Mouse (Mus musculus) left cerebral cortex, adult 2 months (tissue): ENCODE measurements around the gene Otop1. TPM values are rescaled to one million over a fixed set of nuclear protein-coding genes. Genes with fewer than 3 reads are reported as not detected.

Source experiments
- DNase-seq, 2 experiments: peaks; one replicate each; pipeline ENCODE4 v3.0.0; 2021 to 2022; ENCODE audit warnings: low spot score in 2 of 2, mixed read lengths in 1 of 2; ENCODE audit errors: extremely low spot score in 1 of 2
- H3K27ac ChIP-seq: fragments of 200-600 bp; 2 replicates; pipeline ENCODE4 v1.8.1; 2022
- H3K4me3 ChIP-seq: fragments of 200-600 bp; 2 replicates; pipeline ENCODE4 v1.8.1; 2022
- CTCF ChIP-seq: fragments of 200-600 bp; IDR thresholded peaks from 2 replicates; pipeline ENCODE4 v1.8.1; 2022; ENCODE audit warnings: antibody characterized with exemption, mild to moderate bottlenecking, moderate library complexity
- intact Hi-C: fragments of 180-260 bp; cut with DNase I; formaldehyde crosslinking; loops from one replicate; pipeline ENCODE4 v1.15.1; 2025
- long read RNA-seq, 2 experiments: library from polyadenylated mRNA; stranded (forward); transcript quantifications; one replicate each; pipeline ENCODE4 v2.0.0; 2021; ENCODE audit warnings: borderline mapping rate in 2 of 2
- total RNA-seq, 2 experiments: library from RNA; stranded (reverse); gene quantifications; 2 replicates each; pipeline ENCODE4 v1.2.3; 2021

Gene Otop1
- not detected for total RNA-seq
- long read RNA-seq, experiment 1 = 0 reads
- long read RNA-seq, experiment 2 = 0 reads

- Histone ChIP-seq H3K4me3 (no peak within 1 kb of the TSS), H3K27ac (no peak within 1 kb of the TSS)
- TF ChIP-seq CTCF = no peak
- intact Hi-C loops = no loop called here
- no peak for DNase-seq
Measured at GRCm38 (mm10) chr5:38275771-38276170, at the start of gene Otop1. Otop1 (plus strand) TSS chr5:38275972.

GRCm38 (mm10) chr5:38235422-38235821 is 40.4 kb upstream of the Otop1 start:
- peak; percentile 78 for TF ChIP-seq CTCF
- intact Hi-C loops = no loop called here
- Histone ChIP-seq H3K4me3 (no peak overlapping the region), H3K27ac (no peak overlapping the region)
- peak; percentile 46 to 49 for DNase-seq

GRCm38 (mm10) chr5:38236627-38237026 is 39.1 kb upstream of the Otop1 start:
- peak; percentile 9 for TF ChIP-seq CTCF
- intact Hi-C loops = no loop called here
- no peak overlapping the region for H3K4me3 ChIP-seq
- DNase-seq = no peak
- H3K27ac ChIP-seq = no peak overlapping the region

GRCm38 (mm10) chr5:38240727-38241472 is 34.9 kb upstream of the Otop1 start:
- H3K4me3 ChIP-seq = no peak overlapping the region
- no peak overlapping the region for H3K27ac ChIP-seq
- intact Hi-C loops = no loop called here
- no peak for DNase-seq
- no peak for TF ChIP-seq CTCF

- Histone ChIP-seq H3K4me3 (no peak overlapping the region), H3K27ac (no peak overlapping the region)
- DNase-seq = no peak
- no peak for TF ChIP-seq CTCF
- intact Hi-C loops = no loop called here
Measured at GRCm38 (mm10) chr5:38241473-38241834, 34.3 kb upstream of the Otop1 start.

GRCm38 (mm10) chr5:38241966-38242365 is 33.8 kb upstream of the Otop1 start:
- H3K27ac ChIP-seq = no peak overlapping the region
- intact Hi-C loops = no loop called here
- DNase-seq = no peak
- TF ChIP-seq CTCF = no peak
- H3K4me3 ChIP-seq = no peak overlapping the region

GRCm38 (mm10) chr5:38255195-38255594 is 20.6 kb upstream of the Otop1 start:
- DNase-seq = no peak
- Histone ChIP-seq H3K4me3 (no peak overlapping the region), H3K27ac (no peak overlapping the region)
- peak; percentile 48 for TF ChIP-seq CTCF
- intact Hi-C loops = no loop called here

GRCm38 (mm10) chr5:38255644-38256043 is 20.1 kb upstream of the Otop1 start:
- Histone ChIP-seq H3K27ac (no peak overlapping the region), H3K4me3 (no peak overlapping the region)
- intact Hi-C loops = no loop called here
- TF ChIP-seq CTCF = no peak
- DNase-seq = no peak

- TF ChIP-seq CTCF = no peak
- no peak overlapping the region for H3K4me3 ChIP-seq
- no peak overlapping the region for H3K27ac ChIP-seq
- DNase-seq = no peak
- intact Hi-C loops = no loop called here
Measured at GRCm38 (mm10) chr5:38256551-38256950, 19.2 kb upstream of the Otop1 start.

GRCm38 (mm10) chr5:38258034-38258772 is 17.6 kb upstream of the Otop1 start:
- Histone ChIP-seq H3K27ac (peak overlapping the region; percentile 59), H3K4me3 (no peak overlapping the region)
- DNase-seq = no peak
- no peak for TF ChIP-seq CTCF
- intact Hi-C loops = no loop called here

GRCm38 (mm10) chr5:38258773-38259146 is 17.0 kb upstream of the Otop1 start:
- TF ChIP-seq CTCF = no peak
- no peak for DNase-seq
- intact Hi-C loops = no loop called here
- Histone ChIP-seq H3K4me3 (no peak overlapping the region), H3K27ac (peak overlapping the region; percentile 59)

- TF ChIP-seq CTCF = no peak
- intact Hi-C loops = no loop called here
- DNase-seq = no peak
- peak overlapping the region; percentile 95 for H3K27ac ChIP-seq
- peak overlapping the region; percentile 89 for H3K4me3 ChIP-seq
Measured at GRCm38 (mm10) chr5:38259455-38260106, 16.2 kb upstream of the Otop1 start.
